Mouse (Mus musculus) kidney, adult 2 months (tissue): ENCODE measurements around the gene Bend3.

Source experiments
- CTCF ChIP-seq: fragments of 200-500 bp; conservative IDR thresholded peaks from 2 replicates; pipeline ENCODE4 v1.5.1; 2011; ENCODE audit warnings: low read depth, mild to moderate bottlenecking, control low read depth, low read length, moderate library complexity, mixed read lengths; ENCODE audit not compliant: insufficient read depth, insufficient read length
- POLR2A ChIP-seq: fragments of 200-500 bp; IDR thresholded peaks from one replicate; pipeline ENCODE4 v1.6.1; 2011; ENCODE audit warnings: low read depth, low read length, control low read depth

- no peak for TF ChIP-seq POLR2A
- TF ChIP-seq CTCF = peak; percentile 46; the same call in 1 of the 2 replicates
These were observed 70.8 kb downstream of the Bend3 start for GRCm38 (mm10) chr10:43549411-43549810.
